Mouse (Mus musculus) regulatory T cell (primary cell): Measurements from ENCODE around the gene Gpr137.
"Not testable (repeated sequence)": the region's sequence is repeated elsewhere in the genome, so short reads cannot be mapped to it uniquely, and the experiment has no call there.

Source experiments
- in situ Hi-C: fragments of 300-600 bp; cut with MboI, MseI; formaldehyde crosslinking; loops from one replicate; pipeline ENCODE4 v1.15.1; 2025; ENCODE audit warnings: high pct_unique_total_duplicates

The Gpr137 gene

DNA sequence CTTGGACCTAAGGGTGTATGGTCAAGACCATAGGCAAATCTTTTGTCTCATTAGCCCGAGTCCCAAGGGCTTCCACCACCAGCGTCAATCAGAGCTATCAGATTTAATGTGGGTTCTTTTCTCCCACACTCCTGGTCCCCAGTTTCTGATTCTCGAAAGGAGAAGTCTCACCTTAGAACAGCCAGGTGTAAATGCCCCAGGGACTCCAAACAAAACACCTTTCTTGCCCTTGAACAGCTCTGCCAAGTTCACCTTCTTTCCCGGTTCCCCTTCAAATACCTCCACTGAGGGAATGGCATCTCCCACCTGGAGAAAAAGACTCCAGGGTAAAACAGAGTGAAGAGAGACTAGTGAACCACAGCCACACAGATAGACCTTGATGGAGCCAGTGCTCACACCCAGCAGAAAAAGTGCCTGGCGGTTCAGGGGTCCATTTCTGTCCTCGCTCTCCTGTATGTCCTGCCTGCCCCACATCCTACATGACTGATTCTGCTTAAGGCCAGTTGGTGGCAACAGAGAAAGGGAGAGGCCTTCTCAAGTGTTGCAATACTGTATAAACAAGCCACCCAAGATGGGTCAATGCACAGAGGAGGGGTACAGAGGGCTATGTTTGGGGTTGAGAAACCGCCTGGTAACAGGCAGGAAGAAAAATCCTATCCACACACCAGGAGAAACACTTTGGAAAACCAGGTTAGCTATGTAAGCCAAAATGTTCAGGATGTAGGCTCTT, 34.3 kb downstream of the Gpr137 start:
- in situ Hi-C loops, result no loop called here

DNA sequence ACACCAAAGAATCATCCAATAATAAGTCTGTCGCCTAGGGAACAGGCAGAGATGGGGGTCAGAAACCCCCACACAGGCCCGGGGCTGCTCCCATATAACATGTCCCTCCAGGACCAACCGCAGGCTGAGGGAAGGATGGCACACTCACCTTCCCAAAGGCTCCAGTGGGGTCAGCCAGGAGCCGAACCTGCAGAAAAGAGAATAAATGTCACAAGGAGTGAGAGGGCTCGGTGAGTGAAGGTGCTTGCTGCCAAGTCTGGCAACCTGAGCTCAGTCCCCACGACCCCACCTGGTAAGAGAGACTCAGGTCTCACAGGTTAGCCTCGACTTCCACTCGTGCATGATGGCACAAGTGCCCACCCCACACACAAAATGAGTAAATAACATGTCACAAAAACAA, 35.2 kb downstream of the Gpr137 start:
- in situ Hi-C loops, result no loop called here

DNA sequence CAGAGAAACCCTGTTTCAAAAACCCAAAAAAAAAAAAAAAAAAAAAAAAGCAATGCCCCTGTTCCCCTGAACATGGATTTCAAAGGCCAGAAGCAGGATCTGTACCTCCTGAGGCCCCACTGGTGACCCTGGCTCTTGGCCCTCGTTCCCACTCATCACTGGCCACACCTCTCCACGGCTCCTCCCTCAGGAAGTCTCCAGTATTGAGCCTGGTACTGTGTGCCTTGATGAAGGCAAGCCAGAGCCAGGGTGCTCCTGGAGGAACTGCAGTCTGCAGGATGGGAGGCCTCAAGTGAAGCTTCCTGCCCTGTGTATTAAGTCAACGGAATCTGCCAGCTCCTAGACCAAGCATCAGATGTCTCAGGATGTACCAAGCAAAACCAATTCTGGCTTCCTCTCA, 36.1 kb downstream of the Gpr137 start:
- in situ Hi-C loops, result no loop called here

DNA sequence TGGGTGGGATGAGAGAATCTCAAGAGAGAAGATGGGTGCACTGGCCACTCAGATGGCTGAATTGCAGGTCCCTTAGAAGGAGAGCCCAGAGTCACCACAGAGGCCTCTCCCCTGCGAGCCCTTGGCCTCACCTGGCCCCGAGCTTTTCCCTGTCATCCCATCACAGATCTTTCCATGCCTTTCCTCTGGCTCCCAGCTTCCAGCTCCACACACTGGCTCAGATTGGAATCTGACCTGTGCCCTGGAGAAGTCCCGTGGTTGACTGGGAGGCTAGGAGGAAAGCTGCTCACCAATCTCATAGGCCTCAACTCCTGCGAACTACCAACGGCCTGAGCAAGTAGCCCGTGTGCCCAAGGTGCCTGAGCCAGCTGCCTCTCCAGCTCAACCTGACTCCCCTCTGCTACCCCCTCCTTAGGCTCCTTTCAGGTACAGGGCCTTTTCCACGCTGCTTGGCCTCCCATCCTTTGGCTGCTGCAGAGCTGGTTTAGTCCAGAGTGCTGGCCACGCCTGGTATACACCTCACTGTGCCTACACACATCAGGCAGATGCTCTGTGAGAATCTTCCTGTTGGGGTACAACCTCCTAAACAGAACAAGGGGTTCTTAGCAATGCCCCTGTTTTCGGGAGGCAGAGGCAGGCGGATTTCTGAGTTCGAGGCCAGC, 36.7 kb downstream of the Gpr137 start:
- in situ Hi-C loops, result no loop called here

DNA sequence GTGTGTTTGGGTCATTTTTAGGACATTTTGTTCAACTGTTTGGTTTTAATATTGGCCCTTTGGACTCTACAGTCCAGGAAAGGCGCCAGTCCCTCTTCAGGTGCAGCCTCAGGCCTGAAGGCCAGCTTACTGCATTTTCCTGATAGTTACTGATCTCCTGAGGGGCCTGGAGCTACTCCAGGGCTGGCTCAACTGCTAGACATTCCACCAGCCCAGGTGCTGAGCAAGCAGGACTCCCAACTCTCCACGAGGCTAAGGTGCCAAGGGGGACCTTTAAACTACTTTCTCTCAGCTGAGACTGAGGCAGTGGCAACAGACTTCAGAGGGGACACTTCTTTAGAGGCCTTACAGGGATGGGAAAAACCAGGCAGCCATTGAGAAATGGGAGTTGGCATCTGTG, 37.4 kb downstream of the Gpr137 start:
- in situ Hi-C loops, result no loop called here

DNA sequence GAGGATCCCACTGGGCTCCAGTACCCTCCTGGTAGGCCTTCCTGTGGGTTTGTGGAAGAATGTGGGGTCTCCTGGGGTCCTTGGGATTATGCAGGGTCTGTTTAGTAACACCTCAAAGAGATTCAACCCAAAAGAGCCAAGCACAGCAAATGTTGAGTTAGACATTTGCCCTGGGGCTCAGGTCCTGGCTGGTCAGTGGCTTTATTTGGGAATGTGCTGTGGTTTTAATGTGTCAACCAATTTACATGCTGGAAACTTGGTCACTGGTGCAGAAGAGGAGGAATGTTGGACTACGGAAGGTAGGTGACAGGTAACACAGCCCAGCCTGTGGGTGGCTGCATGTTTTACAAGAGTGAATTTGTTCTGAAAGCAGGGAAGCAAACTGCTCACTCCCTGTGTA, 39.2 kb downstream of the Gpr137 start:
- in situ Hi-C loops, result no loop called here

DNA sequence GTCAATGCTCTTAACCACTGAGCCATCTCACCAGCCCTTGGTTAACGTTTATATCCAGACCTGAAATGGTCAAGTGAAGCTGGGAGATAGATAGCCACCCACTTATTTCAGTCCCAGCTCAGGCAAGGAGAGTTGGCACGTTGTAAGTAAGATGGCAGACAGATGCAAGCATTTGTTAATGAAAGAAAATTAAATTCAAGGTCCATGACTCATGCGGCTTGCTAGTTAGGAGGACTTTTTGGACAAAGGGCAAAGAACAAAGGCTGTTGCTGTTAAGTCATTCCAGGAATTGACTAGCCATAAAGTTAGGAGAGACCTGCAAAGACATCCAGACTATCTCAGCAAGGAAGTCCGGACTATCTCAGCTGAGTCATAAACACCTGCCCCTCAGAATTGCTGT, 42.6 kb downstream of the Gpr137 start:
- in situ Hi-C loops, result no loop called here

DNA sequence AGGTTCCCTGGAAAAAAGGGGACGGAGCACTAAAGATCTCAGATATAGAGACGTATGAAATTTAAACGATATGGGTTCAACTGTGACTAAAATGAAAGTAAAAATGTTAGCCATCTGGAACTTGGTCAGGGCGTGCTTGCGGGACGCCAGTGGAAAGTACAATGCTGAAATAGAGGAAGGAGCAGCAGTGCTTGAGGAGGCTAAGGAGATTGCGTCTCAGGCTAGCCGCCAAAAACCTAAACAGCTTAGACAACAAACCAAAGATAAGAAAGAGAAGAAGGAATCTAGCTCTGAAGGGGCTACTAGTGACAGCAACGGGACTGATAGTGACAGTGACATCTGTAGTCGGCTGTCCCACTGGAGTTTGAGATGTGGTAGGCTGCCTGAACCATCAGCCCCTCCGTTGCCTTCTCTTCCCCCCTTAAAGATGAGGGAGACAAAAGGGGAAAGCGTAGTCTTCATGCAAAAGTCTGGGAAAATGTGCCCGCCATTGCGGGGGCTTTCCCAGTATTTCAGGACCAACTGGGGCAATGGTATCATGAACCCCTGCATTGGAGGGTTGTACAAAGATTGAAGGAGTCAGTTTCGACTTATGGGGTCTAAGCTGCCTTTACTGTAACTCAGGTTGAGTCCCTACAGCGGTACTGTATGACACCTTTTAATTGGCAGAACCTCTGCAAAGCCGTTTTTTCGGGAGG, 46.5 kb downstream of the Gpr137 start:
- in situ Hi-C loops, result not testable (repeated sequence)

DNA sequence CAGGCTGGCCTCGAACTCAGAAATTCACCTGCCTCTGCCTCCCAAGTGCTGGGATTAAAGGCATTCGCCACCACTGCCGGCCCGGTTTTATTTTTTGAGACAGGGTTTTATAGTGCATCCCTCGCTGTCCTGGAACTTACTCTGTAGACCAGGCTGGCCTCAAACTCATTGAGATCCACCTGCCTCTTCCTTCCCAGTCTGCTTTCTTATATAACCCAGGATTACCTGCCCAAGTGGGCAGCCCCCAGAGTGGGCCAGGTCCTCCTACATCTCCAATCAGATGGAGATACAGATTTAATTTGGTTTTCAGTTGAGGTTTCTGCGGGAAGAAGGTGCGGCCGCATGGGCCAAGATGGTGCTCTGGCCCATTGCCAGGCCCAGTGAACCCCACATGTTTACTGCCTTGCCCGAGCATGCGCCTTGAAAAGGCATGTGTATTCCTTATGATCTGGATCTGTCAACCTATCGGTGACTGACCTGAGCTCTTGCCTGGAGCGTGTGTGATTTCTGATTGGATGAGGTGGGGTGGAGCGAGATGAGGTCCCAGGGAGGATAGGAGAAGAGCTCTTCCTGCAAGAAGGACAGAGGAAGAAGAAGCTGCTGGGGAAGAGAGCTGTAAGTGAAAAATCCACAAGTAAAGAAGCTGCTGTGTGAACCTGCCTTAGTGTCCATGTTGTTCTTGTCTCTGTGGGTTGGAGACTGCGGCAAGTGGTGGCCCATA, 48.4 kb downstream of the Gpr137 start:
- in situ Hi-C loops, result no loop called here

DNA sequence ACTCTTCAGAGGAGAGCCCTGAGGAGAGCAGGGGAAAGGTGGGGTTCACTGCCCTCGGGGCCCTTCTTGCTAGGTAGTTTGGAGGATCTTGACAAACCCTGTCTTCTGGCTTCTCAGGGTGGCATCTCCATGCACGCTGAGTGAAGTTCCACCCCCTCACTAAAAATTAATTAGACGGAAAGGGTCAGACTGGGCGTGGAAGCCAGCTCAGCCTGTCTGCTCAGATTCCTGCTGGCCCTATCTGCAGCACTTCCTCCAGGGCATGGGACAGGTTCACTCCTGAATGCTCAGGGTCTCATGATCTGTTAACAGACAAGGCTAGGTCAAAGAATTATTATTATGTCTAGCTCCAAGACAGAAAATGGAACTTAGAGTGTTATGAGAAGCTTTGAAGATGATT, 49.8 kb downstream of the Gpr137 start:
- in situ Hi-C loops, result no loop called here
